Mouse (Mus musculus) ovary, adult 18-20 months (tissue): ENCODE measurements at regions not wholly inside any gene's neighbourhood (a gene's known extent, or its start where the extent isn't known, plus 50 kb on each side); places are given as distances from the start of the nearest gene placed in this dataset.
"Not testable (repeated sequence)": the region's sequence is repeated elsewhere in the genome, so short reads cannot be mapped to it uniquely, and the experiment has no call there.

Source experiments
- DNase-seq: peaks from one replicate; pipeline ENCODE4 v3.0.0; 2022; ENCODE audit warnings: low spot score, mixed read lengths

GRCm38 (mm10) chr13:50906431-50906830 lies 194.2 kb upstream of the Spin1 start:
- DNase-seq, result not testable (repeated sequence)

- DNase-seq, result no peak
These were observed 193.8 kb upstream of the Spin1 start for GRCm38 (mm10) chr13:50906910-50907309.

- not testable (repeated sequence) for DNase-seq
These were observed 187.9 kb upstream of the Spin1 start for GRCm38 (mm10) chr13:50912776-50913175.

DNA sequence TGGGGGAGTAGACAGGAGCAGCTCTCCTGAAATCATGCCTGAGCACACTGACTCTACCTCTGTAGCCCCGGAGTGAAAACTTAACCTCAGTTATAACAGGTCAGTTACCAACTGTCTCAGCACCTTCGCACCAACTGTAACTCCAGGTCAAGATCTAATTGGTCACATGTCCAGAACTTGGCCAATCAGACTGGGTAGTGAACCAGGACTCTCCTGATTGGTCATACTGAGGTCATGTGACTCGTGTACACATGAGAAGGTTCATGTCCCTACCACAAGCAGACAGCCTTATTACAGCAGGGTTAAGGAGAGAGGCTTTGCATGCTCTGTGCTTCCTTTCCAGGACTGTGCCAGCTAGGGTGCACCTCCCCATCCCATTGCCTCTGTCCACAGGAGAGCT lies 166.7 kb upstream of the Spin1 start:
- not testable (repeated sequence) for DNase-seq

DNA sequence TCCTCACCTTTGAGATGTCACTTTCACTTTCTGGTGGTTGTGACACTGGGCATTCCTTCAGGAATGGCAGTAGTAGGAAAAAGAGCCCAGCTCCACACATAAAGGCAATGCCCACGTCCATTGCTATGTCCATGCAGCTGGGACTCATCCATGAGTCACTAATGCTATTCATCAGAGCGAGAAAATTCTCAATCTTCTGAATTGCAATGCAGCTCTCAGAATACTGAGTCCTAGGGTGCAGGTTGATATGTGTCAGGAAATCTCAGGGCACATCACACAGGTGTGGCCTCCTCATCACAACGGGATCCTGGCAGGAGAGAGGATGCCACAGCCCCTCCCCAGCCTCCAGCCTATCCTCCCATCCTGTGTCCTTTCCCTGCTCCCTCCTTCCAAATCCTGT lies 158.1 kb upstream of the Spin1 start:
- no peak for DNase-seq

GRCm38 (mm10) chr13:50949545-50950226 lies 151.0 kb upstream of the Spin1 start:
- peak; percentile 23 for DNase-seq

- no peak for DNase-seq
These were observed 146.0 kb upstream of the Spin1 start for GRCm38 (mm10) chr13:50954671-50955070.

DNA sequence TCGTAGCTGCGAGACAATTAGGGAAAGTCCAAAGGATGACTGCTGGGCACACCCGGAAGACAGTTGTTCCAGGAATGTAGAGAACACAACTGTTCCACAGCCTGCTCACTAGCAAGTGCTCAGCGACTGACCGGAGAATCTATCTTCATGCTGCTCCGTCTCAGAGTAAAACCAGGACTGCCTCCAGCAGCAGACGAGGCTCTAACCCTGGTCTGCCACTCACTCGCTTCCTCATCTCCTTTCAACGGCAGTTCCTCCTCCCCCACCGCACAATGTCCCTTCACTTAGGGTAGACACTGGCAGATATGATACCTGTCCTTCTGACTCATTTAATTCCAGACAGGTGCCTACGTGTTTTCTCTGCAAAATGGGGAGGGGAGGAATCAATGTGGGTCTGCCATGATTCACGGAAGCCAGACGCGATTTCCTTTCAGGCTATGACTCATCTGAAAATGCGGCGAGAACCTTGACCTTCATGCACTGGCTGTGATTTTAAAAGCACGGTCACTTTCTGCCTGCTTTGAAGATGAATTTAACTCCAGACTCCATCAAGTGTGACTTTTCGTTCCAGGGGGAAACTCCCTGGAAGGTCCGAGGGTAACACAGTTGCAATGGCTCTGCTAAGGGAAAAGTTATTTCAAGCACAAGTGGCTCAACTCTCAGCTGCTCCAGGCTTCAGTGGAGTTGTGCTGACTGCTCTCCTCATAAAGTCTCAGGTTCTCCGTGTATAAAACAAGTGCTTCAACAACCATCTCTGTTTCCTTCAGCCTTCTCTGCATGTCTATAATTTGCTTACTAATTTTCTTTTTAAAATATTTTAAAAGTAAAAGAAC lies 142.4 kb upstream of the Spin1 start:
- DNase-seq, result no peak

GRCm38 (mm10) chr13:50960909-50961308 lies 139.8 kb upstream of the Spin1 start:
- DNase-seq, result no peak

GRCm38 (mm10) chr13:50964070-50964469 lies 136.6 kb upstream of the Spin1 start:
- no peak for DNase-seq

DNA sequence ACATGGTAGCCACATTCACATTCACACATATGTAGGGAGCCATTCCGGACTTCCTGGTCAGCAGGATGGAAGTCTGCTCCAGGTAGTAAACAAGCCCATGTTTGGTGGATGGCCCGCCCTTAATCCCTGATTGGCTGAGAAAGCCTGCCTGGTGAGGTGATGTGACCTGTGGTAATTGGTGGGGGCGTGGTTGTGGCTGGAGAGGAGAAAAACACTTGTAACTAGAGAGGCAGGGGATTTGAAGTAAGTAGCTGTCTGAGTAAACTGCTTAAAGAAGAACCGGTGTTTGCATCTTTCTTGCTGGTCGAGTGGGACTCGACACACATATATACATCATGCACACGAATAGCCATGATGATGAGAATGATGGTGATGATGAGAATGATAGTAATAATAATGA lies 135.6 kb upstream of the Spin1 start:
- DNase-seq, result not testable (repeated sequence)

- DNase-seq, result no peak
These were observed 135.0 kb upstream of the Spin1 start for GRCm38 (mm10) chr13:50965678-50966077.

DNA sequence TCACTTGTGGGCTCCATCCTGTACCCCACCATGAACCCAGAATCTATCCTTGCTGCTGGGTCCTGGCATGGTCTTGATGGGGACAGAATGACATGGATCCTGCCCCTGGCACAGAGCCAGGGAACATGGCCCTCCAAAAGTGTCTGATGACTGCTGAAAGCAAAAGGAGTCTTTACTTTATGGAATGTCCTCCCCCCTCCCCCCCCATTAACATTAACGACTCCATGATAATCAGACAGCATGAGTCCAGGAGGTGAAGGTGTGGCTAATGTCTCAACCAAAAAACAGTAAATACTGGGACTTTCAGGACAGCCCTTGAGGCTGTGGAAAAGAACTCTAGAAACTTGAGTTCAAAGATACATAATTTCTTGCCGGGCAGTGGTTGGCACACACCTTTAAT lies 133.9 kb upstream of the Spin1 start:
- DNase-seq, result no peak

DNA sequence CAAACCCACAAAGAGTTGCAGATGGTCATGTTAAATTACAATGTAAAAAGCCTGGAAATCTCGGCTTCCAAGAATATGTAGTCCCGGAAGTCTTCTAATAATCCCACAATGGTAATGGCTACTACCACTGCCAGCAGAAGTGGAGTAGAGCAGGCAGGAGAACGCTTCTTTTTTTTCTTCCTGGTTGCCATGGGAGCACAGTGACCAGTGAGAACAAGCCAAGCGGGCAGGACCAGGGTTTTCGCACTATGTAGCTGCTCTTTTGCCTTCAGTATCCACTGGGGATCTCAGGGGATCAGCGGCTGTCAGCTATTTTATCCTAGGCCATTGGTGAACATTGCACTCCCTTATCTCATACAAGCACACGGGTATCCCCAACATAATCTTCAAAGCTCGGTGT lies 127.3 kb upstream of the Spin1 start:
- DNase-seq, result no peak

DNA sequence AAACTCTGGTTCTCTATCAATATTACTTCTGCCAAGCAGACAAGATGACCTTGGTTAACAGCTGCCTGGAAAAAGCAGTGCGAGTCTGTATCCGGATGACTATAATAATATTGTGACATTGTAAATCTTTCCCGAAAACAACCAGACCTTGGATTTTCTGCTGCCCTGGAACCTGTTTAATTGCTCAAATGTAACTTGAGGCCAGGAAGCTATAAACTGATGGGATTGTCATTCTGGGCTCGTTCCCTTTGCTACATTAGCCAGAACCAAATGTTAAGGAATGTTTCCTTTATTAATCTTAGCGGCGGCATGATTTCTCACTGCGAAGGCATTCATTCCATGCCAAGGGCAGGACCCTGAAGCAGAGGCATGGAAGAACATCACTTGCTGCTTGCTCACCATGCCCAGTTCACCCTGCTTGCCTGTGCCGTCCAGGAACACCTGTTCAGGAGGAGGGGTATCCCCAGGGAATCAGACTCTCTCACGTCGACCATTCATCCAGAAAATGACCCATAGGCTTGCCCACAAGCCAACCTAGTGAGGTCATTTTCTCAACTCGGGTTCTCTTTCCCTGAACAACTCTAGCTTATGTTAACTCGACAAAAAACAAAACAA lies 125.3 kb upstream of the Spin1 start:
- DNase-seq, result peak; percentile 45

- no peak for DNase-seq
These were observed 118.7 kb upstream of the Spin1 start for GRCm38 (mm10) chr13:50982005-50982404.

- no peak for DNase-seq
These were observed 117.7 kb upstream of the Spin1 start for GRCm38 (mm10) chr13:50982990-50983389.

- DNase-seq, result no peak
These were observed 108.8 kb upstream of the Spin1 start for GRCm38 (mm10) chr13:50991726-50992432.

GRCm38 (mm10) chr13:50999738-51000137 lies 100.9 kb upstream of the Spin1 start:
- no peak for DNase-seq

- DNase-seq, result no peak
These were observed 95.9 kb upstream of the Spin1 start for GRCm38 (mm10) chr13:51004827-51005226.

DNA sequence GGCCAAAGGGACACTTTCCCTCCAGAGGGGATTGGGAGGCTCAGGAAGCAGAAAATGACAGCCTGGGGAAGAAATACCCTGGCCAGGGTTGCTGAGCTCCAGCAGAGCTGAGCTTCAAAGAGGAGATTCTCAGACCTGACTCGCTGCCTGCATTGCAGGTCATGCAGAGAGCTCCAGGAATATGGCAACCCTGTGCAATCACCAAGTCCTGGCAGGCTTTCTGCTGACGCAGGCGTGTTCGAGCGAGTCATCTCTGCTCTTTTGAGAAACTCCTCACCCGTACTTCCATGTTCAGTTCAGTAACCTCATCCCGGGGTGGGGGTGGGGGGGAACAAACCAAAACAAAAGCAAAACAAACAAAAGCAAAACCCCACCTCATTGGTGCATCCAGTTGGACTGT lies 89.9 kb upstream of the Spin1 start:
- DNase-seq, result no peak

DNA sequence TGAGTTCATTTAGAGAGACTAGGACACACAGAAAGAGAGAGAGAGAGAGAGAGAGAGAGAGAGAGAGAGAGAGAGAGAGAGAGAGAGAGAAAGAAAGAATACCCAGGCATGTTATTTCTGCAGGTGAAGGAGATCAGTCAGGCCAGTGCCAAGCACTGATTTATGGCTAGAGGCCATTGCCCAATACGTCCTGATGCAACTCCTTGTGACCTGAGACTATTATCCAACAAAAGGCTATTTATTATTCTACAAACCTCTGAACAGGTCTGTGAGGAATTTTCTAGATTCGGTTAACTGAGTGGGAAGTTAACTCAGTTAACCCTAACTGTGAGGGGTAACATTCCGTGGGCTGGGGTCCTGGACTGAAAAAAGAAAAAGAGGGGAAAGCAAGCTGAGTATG lies 84.5 kb upstream of the Spin1 start:
- DNase-seq, result no peak
